Comparison of ENCODE assay signal across 14 mouse cellular contexts in the genomic region with DNA sequence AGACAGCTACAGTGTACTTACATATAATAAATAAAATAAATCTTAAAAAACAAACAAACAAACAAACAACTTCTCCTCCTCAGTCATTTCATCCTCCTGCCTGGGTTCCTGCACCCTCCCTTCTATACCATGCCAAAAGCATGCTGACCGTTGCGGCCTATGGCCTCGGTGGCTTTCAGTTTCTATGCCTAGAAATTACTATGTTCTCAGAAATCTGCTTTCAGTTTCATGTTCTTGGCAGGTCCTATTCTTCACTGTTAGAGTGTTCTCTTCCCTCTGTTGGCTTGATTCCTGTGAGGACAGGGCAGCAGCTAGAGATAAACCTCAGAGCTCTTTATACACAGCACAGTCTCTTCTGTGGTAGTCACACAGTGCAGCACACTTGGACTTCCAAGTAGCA. TPM values are rescaled to one million over a fixed set of nuclear protein-coding genes. Genes with fewer than 3 reads are reported as not detected.
DNase-seq lines count a peak whose midpoint lies in the region; ATAC-seq and TF ChIP-seq lines count a peak whose summit lies in the region.
"Had no signal": no experiment of that assay in that cellular context is flagged by ENCODE, and none has a peak within 500 bp of the region (broad histone marks: within the 10 kb centered on the region; RNA-seq: fewer than 3 reads in every experiment).

No protein-coding gene starts in this region.

- no peak overlapping the region for H3K4me2 ChIP-seq in forebrain, embryonic 14.5 days (ENCODE audit: low read length)
- H3K4me2 ChIP-seq: embryonic facial prominence, embryonic 15.5 days; limb, embryonic 15.5 days had no signal

- no peak overlapping the region; the same call in 1 of the 2 replicates for H3K27ac ChIP-seq in gastrocnemius, adult 2 months
- no peak overlapping the region for H3K27ac ChIP-seq in forebrain, embryonic 14.5 days (ENCODE audit: low read depth, low read length)
- H3K27ac ChIP-seq: embryonic facial prominence, embryonic 15.5 days; limb, embryonic 15.5 days; midbrain, embryonic 10.5 days had no signal

- TF ChIP-seq CTCF in gastrocnemius, adult 2 months (IDR thresholded peaks at IDR 0.05), result no peak

- intact Hi-C loops in gastrocnemius, adult 2 months (cut with DNase I), result loop anchor here (5.0 kb wide), 1 partner anchor 219 kb away; no protein-coding TSS in a partner anchor

- WGBS in forebrain, embryonic 14.5 days, result 95% methylated on average over 3 of the region's 3 CpGs

- H3K4me3 ChIP-seq in gastrocnemius, adult 2 months, result peak overlapping the region; percentile 17; the same call in 1 of the 2 replicates
- no peak overlapping the region for H3K4me3 ChIP-seq in forebrain, embryonic 14.5 days (ENCODE audit: low read depth, low read length)
- H3K4me3 ChIP-seq: embryonic facial prominence, embryonic 15.5 days; limb, embryonic 15.5 days; midbrain, embryonic 10.5 days; myocyte had no signal

- peaks cover 10% of the 10 kb centered on the region for H3K36me3 ChIP-seq in forebrain, embryonic 14.5 days (ENCODE audit: control insufficient read depth, insufficient read depth, low read length)

- DNase-seq in gastrocnemius, adult 2 months, result no peak
- no peak for DNase-seq in gastrocnemius, postnatal 25 days
- peak; percentile 15 for DNase-seq in lung, postnatal 36 days
- no peak for DNase-seq in lung, postnatal 10 days
- peak; percentile 56 to 60 for DNase-seq in natural killer cell, adult 2 months (ENCODE audit: low spot score in 2 of 2)
- DNase-seq in forebrain, embryonic 14.5 days (ENCODE audit: low spot score), result no peak
- DNase-seq: heart, postnatal 36 days; kidney, adult 18-20 months had no signal

- H3K4me1 ChIP-seq in forebrain, embryonic 14.5 days (ENCODE audit: control insufficient read depth, insufficient read depth, low read length), result no peaks in the 10 kb centered on the region
- H3K4me1 ChIP-seq: embryonic facial prominence, embryonic 15.5 days; limb, embryonic 15.5 days; midbrain, embryonic 10.5 days had no signal

- H3K9me3 ChIP-seq in forebrain, embryonic 14.5 days (replicated peaks; ENCODE audit: control insufficient read depth, low read length), result no peaks in the 10 kb centered on the region
- H3K9me3 ChIP-seq: embryonic facial prominence, embryonic 15.5 days; limb, embryonic 15.5 days; midbrain, embryonic 10.5 days had no signal

- no peaks in the 10 kb centered on the region for H3K27me3 ChIP-seq in forebrain, embryonic 14.5 days (replicated peaks; ENCODE audit: control insufficient read depth, insufficient read depth, low read length)
- H3K27me3 ChIP-seq: embryonic facial prominence, embryonic 15.5 days; limb, embryonic 15.5 days had no signal

- no peak overlapping the region for H3K9ac ChIP-seq in forebrain, embryonic 14.5 days (ENCODE audit: low read length)
- H3K9ac ChIP-seq: embryonic facial prominence, embryonic 15.5 days; limb, embryonic 15.5 days had no signal

- ATAC-seq in granulocyte monocyte progenitor cell, adult 5-6 weeks (replicated peaks; ENCODE audit: poor library complexity, severe bottlenecking), result peak; percentile 67
- no peak for ATAC-seq in forebrain, embryonic 14.5 days
- ATAC-seq in erythroid progenitor cell, adult 5-6 weeks (replicated peaks; ENCODE audit: low FRiP score, poor library complexity, severe bottlenecking), result no peak

RNA-seq across cellular contexts. Expression of gene Mrpl22, which starts 12.1 kb away (rescaled TPM):
- 10 to 100 TPM; 35.6 to 45.8 TPM for total RNA-seq in gastrocnemius, adult 2 months (2021)
- total RNA-seq in gastrocnemius, postnatal 25 days (2021), result 10 to 100 TPM; 39.0 to 41.5 TPM
- 77.4 and 92.5 TPM in 2 replicates for total RNA-seq in granulocyte monocyte progenitor cell, adult 5-6 weeks (2014; fragmentation: Nextera tagmentation)
- 58.4 and 65.0 TPM in 2 replicates for total RNA-seq in granulocyte monocyte progenitor cell, adult 5-6 weeks (2017)
- polyA plus RNA-seq in forebrain, embryonic 14.5 days (2014; fragmentation: Nextera tagmentation; extraction: Ambion mirVana), result 107 and 138 TPM in 2 replicates
- total RNA-seq in erythroid progenitor cell, adult 5-6 weeks (2015; ENCODE audit: low replicate concordance), result 12.6 and 15.9 TPM in 2 replicates
- total RNA-seq in erythroid progenitor cell, adult 5-6 weeks (2017; ENCODE audit: low replicate concordance), result 10.7 and 21.6 TPM in 2 replicates

RNA-seq across cellular contexts. Expression of gene Gemin5, which starts 15.2 kb away (rescaled TPM):
- 10 to 100 TPM in 1 of 2 experiments, 1 to 10 TPM in 1; 8.7 to 10.9 TPM for total RNA-seq in gastrocnemius, adult 2 months (2021)
- 1 to 10 TPM; 8.1 to 9.3 TPM for total RNA-seq in gastrocnemius, postnatal 25 days (2021)
- total RNA-seq in granulocyte monocyte progenitor cell, adult 5-6 weeks (2014; fragmentation: Nextera tagmentation), result 23.7 and 26.5 TPM in 2 replicates
- 29.6 and 31.4 TPM in 2 replicates for total RNA-seq in granulocyte monocyte progenitor cell, adult 5-6 weeks (2017)
- 15.0 and 15.2 TPM in 2 replicates for polyA plus RNA-seq in forebrain, embryonic 14.5 days (2014; fragmentation: Nextera tagmentation; extraction: Ambion mirVana)
- total RNA-seq in erythroid progenitor cell, adult 5-6 weeks (2015; ENCODE audit: low replicate concordance), result 2.9 and 5.0 TPM in 2 replicates
- 4.3 and 6.5 TPM in 2 replicates for total RNA-seq in erythroid progenitor cell, adult 5-6 weeks (2017; ENCODE audit: low replicate concordance)

RNA-seq across cellular contexts. Expression of gene Igtp, which starts 15.8 kb away (rescaled TPM):
- 1 to 10 TPM; 6.5 to 9.7 TPM for total RNA-seq in gastrocnemius, adult 2 months (2021)
- 1 to 10 TPM; 3.6 to 4.3 TPM for total RNA-seq in gastrocnemius, postnatal 25 days (2021)
- total RNA-seq in granulocyte monocyte progenitor cell, adult 5-6 weeks (2014; fragmentation: Nextera tagmentation), result 8.5 and 9.6 TPM in 2 replicates
- 8.7 and 11.8 TPM in 2 replicates for total RNA-seq in granulocyte monocyte progenitor cell, adult 5-6 weeks (2017)
- 1.4 and 1.6 TPM in 2 replicates for polyA plus RNA-seq in forebrain, embryonic 14.5 days (2014; fragmentation: Nextera tagmentation; extraction: Ambion mirVana)
- total RNA-seq in erythroid progenitor cell, adult 5-6 weeks (2015; ENCODE audit: low replicate concordance), result 16.8 and 27.4 TPM in 2 replicates
- 17.1 and 20.9 TPM in 2 replicates for total RNA-seq in erythroid progenitor cell, adult 5-6 weeks (2017; ENCODE audit: low replicate concordance)

RNA-seq across cellular contexts. Expression of gene Irgm2, which starts 15.8 kb away (rescaled TPM):
- 10 to 100 TPM in 1 of 2 experiments, 1 to 10 TPM in 1; 8.7 to 14.6 TPM for total RNA-seq in gastrocnemius, adult 2 months (2021)
- 1 to 10 TPM; 6.1 to 9.1 TPM for total RNA-seq in gastrocnemius, postnatal 25 days (2021)
- total RNA-seq in granulocyte monocyte progenitor cell, adult 5-6 weeks (2014; fragmentation: Nextera tagmentation), result 5.2 and 5.4 TPM in 2 replicates
- total RNA-seq in granulocyte monocyte progenitor cell, adult 5-6 weeks (2017), result 4.2 and 6.3 TPM in 2 replicates
- 0.57 and 0.63 TPM in 2 replicates for polyA plus RNA-seq in forebrain, embryonic 14.5 days (2014; fragmentation: Nextera tagmentation; extraction: Ambion mirVana)
- 6.5 and 12.6 TPM in 2 replicates for total RNA-seq in erythroid progenitor cell, adult 5-6 weeks (2015; ENCODE audit: low replicate concordance)
- total RNA-seq in erythroid progenitor cell, adult 5-6 weeks (2017; ENCODE audit: low replicate concordance), result 5.9 and 6.8 TPM in 2 replicates

Comparison
In these comparisons a context has a peak if more than half of its experiments do, and no peak if none do; other contexts are left out.
1. DNase-seq: peak in lung, postnatal 36 days (single experiment) and natural killer cell, adult 2 months (2 of 2); none in gastrocnemius, adult 2 months (single experiment), gastrocnemius, postnatal 25 days (single experiment), lung, postnatal 10 days (single experiment) and forebrain, embryonic 14.5 days (single experiment).